Mouse (Mus musculus): Measurements from ENCODE around the gene Tbc1d32. TPM values are rescaled to one million over a fixed set of nuclear protein-coding genes. Genes with fewer than 3 reads are reported as not detected.
A peak's percentile ranks its signal among the peaks of the same experiment; 100 is the strongest.

The Tbc1d32 gene
- polyA plus RNA-seq, 2 experiments, result 0.27 to 0.46 TPM

DNA sequence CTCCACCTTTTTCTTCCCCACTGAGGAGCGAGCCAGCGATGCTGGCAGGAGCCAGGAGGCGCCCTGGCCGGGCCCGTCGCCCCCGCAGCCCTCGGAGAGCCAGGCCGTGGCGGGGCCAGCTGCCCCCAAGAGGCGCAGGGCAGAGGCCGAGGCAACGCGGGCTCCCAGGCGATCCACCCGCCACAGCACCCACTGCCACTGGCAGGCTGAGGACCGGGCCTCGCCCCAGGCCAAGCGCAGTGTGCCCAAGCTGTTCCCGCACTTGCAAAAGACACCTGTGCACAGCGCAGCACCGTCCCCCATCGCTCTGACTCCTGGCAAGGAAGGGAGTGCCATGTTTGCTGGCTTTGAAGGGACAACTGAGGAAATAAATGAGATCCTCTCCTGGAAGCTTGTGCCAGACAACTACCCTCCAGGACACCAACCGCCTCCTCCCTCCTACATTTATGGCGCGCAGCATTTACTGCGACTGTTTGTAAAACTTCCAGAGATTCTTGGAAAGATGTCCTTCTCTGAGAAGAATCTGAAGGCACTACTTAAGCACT lies 112.8 kb downstream of the Tbc1d32 start:
- H3K9ac ChIP-seq (replicated peaks), result no peak overlapping the region; the same call in 1 of the 2 replicates
- H3K36me3 ChIP-seq (replicated peaks; ENCODE audit: control insufficient read depth, insufficient read depth, low read depth), result no peaks in the 10 kb centered on the region
- ATAC-seq (ENCODE audit: insufficient read depth) (peak; percentile 59), DNase-seq (ENCODE audit: low read depth in 3 of 3, low spot score in 3 of 3) (no peak)
- WGBS (ENCODE audit: insufficient replicate concordance), result 21% methylated on average over 27 of the region's 27 CpGs
- peak overlapping the region; percentile 70 for H3K4me2 ChIP-seq (ENCODE audit: low read depth)
- H3K4me3 ChIP-seq (ENCODE audit: insufficient read depth in 1 of 2, low read depth in 2 of 2, low read length in 2 of 2), result peak overlapping the region; percentile 55 to 75
- no peak overlapping the region for H3K27ac ChIP-seq
- no peaks in the 10 kb centered on the region for H3K4me1 ChIP-seq (replicated peaks; ENCODE audit: control insufficient read depth in 2 of 2, insufficient read depth in 2 of 2, low read length in 1 of 2)
- TF ChIP-seq CTCF (IDR thresholded peaks at IDR 0.05; ENCODE audit: low read depth), result no peak
- TF ChIP-seq EP300 (IDR thresholded peaks at IDR 0.05; ENCODE audit: low read depth), result no peak
- no peaks in the 10 kb centered on the region for H3K27me3 ChIP-seq (ENCODE audit: control insufficient read depth, insufficient read depth, low read length)
- no peaks in the 10 kb centered on the region for H3K9me3 ChIP-seq (ENCODE audit: control insufficient read depth, low read length)

- no peaks in the 10 kb centered on the region for H3K27me3 ChIP-seq (ENCODE audit: control insufficient read depth, insufficient read depth, low read length)
- no peak for TF ChIP-seq EP300 (IDR thresholded peaks at IDR 0.05; ENCODE audit: low read depth)
- TF ChIP-seq CTCF (IDR thresholded peaks at IDR 0.05; ENCODE audit: low read depth), result no peak
- no peak overlapping the region; the same call in 1 of the 2 replicates for H3K9ac ChIP-seq (replicated peaks)
- no peaks in the 10 kb centered on the region for H3K4me1 ChIP-seq (replicated peaks; ENCODE audit: control insufficient read depth in 2 of 2, insufficient read depth in 2 of 2, low read length in 1 of 2)
- no peaks in the 10 kb centered on the region for H3K9me3 ChIP-seq (ENCODE audit: control insufficient read depth, low read length)
- no peak overlapping the region for H3K27ac ChIP-seq
- peak overlapping the region; percentile 70 for H3K4me2 ChIP-seq (ENCODE audit: low read depth)
- H3K4me3 ChIP-seq (ENCODE audit: insufficient read depth in 1 of 2, low read depth in 2 of 2, low read length in 2 of 2), result peak overlapping the region; percentile 55 to 75
- 0% methylated on average over 49 of the region's 50 CpGs for WGBS (ENCODE audit: insufficient replicate concordance)
- H3K36me3 ChIP-seq (replicated peaks; ENCODE audit: control insufficient read depth, insufficient read depth, low read depth), result no peaks in the 10 kb centered on the region
- ATAC-seq (ENCODE audit: insufficient read depth), result peak; percentile 74
- DNase-seq (ENCODE audit: low read depth in 3 of 3, low spot score in 3 of 3), result no peak
These were observed 113.4 kb downstream of the Tbc1d32 start for GRCm38 (mm10) chr10:56114951-56115635.

DNA sequence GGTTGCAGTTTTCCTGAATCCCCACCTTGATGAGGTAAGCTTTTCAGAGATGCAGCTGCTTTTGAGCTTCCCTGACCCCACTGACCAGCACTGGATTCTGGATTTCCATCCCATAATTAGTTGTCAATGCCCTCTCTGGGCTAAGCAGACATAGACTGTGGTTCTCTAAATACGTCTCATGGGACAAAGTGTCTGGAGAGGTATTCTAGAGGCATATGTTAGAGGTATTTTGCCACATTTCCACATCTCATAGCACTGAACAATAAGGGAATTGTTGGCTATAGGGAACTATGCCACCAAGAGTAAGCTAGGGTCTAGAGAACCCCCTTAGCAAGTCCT lies 121.5 kb downstream of the Tbc1d32 start:
- ATAC-seq (ENCODE audit: insufficient read depth) (peak; percentile 35), DNase-seq (ENCODE audit: low read depth in 3 of 3, low spot score in 3 of 3) (no peak)
- Histone ChIP-seq H3K9ac (replicated peaks) (peak overlapping the region; percentile 53; the same call in 1 of the 2 replicates), H3K36me3 (replicated peaks; ENCODE audit: control insufficient read depth, insufficient read depth, low read depth) (no peaks in the 10 kb centered on the region), H3K9me3 (ENCODE audit: control insufficient read depth, low read length) (no peaks in the 10 kb centered on the region), H3K4me3 (ENCODE audit: insufficient read depth in 1 of 2, low read depth in 2 of 2, low read length in 2 of 2) (peak overlapping the region; percentile 47 to 49), H3K27ac (no peak overlapping the region), H3K27me3 (ENCODE audit: control insufficient read depth, insufficient read depth, low read length) (no peaks in the 10 kb centered on the region), H3K4me2 (ENCODE audit: low read depth) (peak overlapping the region; percentile 52), H3K4me1 (replicated peaks; ENCODE audit: control insufficient read depth in 2 of 2, insufficient read depth in 2 of 2, low read length in 1 of 2) (no peaks in the 10 kb centered on the region)
- TF ChIP-seq EP300 (IDR thresholded peaks at IDR 0.05; ENCODE audit: low read depth), result no peak
- no peak for TF ChIP-seq CTCF (IDR thresholded peaks at IDR 0.05; ENCODE audit: low read depth)
- 21% methylated on average over 1 of the region's 1 CpGs for WGBS (ENCODE audit: insufficient replicate concordance)

GRCm38 (mm10) chr10:56106333-56106995 lies 122.0 kb downstream of the Tbc1d32 start, which contains the start of gene Msl3l2:
Gene Msl3l2, plus strand, starts transcription at chr10:56106917.
- no peaks in the 10 kb centered on the region for H3K9me3 ChIP-seq (ENCODE audit: control insufficient read depth, low read length)
- peak within 1 kb of the TSS; percentile 47 to 49 for H3K4me3 ChIP-seq (ENCODE audit: insufficient read depth in 1 of 2, low read depth in 2 of 2, low read length in 2 of 2)
- H3K4me1 ChIP-seq (replicated peaks; ENCODE audit: control insufficient read depth in 2 of 2, insufficient read depth in 2 of 2, low read length in 1 of 2), result no peaks in the 10 kb centered on the region
- H3K27me3 ChIP-seq (ENCODE audit: control insufficient read depth, insufficient read depth, low read length), result no peaks in the 10 kb centered on the region
- ATAC-seq (ENCODE audit: insufficient read depth) (peak; percentile 80), DNase-seq (ENCODE audit: low read depth in 3 of 3, low spot score in 3 of 3) (peak; percentile 60 to 64 (median 61))
- peak; percentile 43; the same call in 1 of the 2 replicates for TF ChIP-seq EP300 (IDR thresholded peaks at IDR 0.05; ENCODE audit: low read depth)
- TF ChIP-seq CTCF (IDR thresholded peaks at IDR 0.05; ENCODE audit: low read depth), result peak; percentile 66
- 24% methylated on average over 18 of the region's 18 CpGs for WGBS (ENCODE audit: insufficient replicate concordance)
- no peaks in the 10 kb centered on the region for H3K36me3 ChIP-seq (replicated peaks; ENCODE audit: control insufficient read depth, insufficient read depth, low read depth)
- peak within 1 kb of the TSS; percentile 52 for H3K4me2 ChIP-seq (ENCODE audit: low read depth)
- H3K9ac ChIP-seq (replicated peaks), result peak within 1 kb of the TSS; percentile 53; the same call in 1 of the 2 replicates
- H3K27ac ChIP-seq, result no peak within 1 kb of the TSS
